Mouse (Mus musculus) c-Kit-negative CD71-positive TER-119-positive erythroid progenitor cells, embryonic 14.5 days (primary cell): ENCODE results near the gene Thbs2.
"Not testable (repeated sequence)": the region's sequence is repeated elsewhere in the genome, so short reads cannot be mapped to it uniquely, and the experiment has no call there.

Source experiments
- DNase-seq: peaks from one replicate; pipeline ENCODE4 v3.0.0-alpha.2; 2013; ENCODE audit warnings: low read depth, low spot score

Gene Thbs2

GRCm38 (mm10) chr17:14628901-14629300, 65.1 kb downstream of the Thbs2 start:
- no peak for DNase-seq

DNA sequence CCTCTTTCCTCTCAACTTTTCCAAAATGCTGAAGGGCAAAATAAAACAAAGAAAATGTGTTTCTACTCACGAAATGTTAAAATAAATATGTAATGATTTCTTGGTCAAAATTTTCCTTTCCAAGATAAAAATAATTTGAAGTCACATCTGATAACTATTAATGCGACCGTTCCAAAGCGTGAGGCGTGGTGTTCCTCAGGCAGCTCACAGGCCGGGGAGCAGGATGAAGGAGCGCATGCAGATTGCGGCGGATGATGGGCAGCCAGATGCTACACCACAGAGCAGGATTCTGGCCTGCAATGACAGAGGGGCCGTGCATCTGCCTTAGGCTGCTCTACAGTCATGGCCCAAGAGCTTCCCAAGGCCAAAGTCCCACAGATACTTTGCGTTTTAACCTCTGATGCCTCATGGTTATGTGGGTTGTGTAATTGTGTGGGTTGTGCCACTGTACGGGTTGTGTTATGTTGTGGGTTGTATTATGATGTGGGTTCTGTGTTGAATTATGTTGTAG, 66.2 kb downstream of the Thbs2 start:
- no peak for DNase-seq

DNA sequence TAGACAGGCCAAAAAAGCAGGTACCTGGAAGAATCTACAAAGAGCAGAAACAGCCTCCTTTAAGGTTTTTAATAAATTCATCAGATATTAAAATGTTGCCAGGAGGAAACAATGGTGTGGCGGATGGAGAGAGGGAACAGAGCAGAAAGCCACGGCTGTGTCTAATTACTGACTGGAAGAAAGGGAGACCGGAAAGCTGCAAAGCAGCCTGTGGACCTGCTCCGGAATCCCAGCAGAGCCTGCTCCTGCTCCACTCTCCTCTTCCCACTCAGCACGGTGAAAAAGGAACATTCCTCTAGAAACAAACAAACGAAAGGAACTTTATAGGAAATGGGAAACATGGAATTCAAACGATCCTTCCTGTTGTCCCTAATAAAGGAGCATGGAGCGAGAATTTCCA, 69.6 kb downstream of the Thbs2 start:
- no peak for DNase-seq

DNA sequence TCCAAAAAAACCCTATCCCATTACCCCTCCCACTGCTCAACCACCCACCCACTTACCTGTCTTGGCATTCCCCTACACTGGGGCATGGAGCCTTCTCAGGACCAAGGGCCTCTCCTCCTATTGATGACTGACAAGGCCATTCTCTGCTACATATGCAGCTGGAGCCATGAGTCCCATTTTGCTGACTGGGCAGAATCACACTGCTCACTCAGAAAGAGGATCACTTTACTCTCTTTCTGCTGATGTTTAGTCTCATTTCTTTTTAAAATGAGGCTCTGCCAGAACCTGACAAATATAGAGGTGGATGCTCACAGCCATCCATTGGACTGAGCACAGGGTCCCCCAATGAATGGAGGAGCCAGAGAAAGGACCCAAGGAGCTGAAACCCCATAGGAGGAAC, 73.0 kb downstream of the Thbs2 start:
- not testable (repeated sequence) for DNase-seq

- DNase-seq, result no peak
These were observed 74.0 kb downstream of the Thbs2 start for GRCm38 (mm10) chr17:14620037-14620436.

DNA sequence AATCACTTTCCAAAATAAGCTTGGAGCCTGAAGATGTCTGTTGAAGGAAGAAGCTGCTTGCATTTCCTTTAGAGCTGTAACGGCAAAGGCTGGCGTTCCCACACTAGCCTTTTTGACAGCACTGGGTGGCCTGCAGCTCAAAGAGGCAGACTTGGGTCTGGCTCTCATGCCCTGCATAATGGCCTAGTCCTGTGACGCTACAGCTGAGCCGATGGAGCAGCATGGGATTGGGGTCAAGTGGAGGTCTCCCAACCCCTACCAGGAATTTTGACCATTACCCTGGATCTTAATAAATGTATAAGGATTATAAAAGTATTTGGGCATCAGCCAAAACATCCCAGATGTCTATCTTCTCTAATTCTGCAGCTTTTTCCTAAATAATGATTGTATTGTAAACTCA, 75.0 kb downstream of the Thbs2 start:
- DNase-seq, result no peak
